Mouse (Mus musculus) CD4-positive, CD25-positive, alpha-beta regulatory T cell (primary cell): ENCODE results near the gene Hist1h3c. TPM values are rescaled to one million over a fixed set of nuclear protein-coding genes. Genes with fewer than 3 reads are reported as not detected.

Experiments
- polyA plus RNA-seq: library from polyadenylated mRNA; unstranded; fragments of 100-300 nt; shearing (Covaris generic); gene quantifications from one replicate; pipeline ENCODE4 v1.2.1, GENCODE M21; 2017

Gene Hist1h3c
- polyA plus RNA-seq, result 0.38 TPM

DNA sequence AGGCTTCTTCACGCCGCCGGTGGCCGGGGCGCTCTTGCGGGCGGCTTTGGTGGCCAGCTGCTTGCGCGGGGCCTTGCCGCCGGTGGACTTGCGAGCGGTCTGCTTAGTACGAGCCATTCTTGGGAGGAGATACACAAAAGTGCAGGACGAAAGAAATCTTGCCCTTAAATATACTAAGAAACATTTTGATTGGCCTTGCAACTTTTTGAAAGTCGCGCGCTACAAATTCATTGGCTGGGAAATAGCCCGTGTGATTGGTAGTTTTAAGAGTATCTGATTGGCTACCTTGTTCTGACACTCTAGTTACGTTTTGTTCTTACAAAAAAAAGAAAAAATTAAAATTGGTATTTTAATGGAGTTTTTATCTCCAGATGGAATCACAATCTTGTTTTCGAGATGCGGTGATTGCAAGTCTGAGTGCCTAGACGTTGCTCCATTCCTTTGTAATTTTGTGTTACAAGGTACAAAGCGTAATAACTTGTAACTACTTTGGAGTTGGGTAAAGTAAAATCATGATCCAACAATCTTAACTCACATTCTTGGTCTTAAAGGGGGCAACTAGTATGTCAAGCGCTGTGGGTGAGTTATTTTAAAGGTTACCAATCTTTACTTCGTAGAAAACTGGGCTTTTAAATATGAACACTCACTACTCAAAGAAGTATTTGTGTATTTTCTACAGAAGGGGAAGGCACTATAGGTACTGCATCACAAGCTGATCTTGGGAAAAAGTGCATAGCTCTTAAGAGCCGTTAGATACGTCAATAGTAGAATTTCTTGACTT is at the start of gene Hist1h3c:
Gene Hist1h3c, minus strand, starts transcription at position 222 of the 781 bp plus-strand sequence.

DNA sequence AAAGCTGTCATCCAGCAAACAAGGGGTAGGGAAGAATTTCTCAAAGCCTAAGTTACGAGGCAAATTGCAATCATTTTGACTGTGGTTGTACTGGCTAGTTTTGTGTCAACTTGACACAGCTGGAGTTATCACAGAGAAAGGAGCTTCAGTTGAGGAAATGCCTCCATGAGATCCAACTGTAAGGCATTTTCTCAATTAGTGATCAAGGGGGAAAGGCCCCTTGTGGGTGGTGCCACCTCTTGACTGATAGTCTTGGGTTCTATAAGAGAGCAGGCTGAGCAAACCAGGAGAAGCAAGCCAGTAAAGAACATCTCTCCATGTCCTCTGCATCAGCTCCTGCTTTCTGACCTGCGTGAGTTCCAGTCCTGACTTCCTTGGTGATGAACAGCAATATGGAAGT is 24.2 kb upstream of the Hist1h3c start, which contains the start of gene Trim38:
Gene Trim38, plus strand, starts transcription at position 301 of the 400 bp plus-strand sequence.

DNA sequence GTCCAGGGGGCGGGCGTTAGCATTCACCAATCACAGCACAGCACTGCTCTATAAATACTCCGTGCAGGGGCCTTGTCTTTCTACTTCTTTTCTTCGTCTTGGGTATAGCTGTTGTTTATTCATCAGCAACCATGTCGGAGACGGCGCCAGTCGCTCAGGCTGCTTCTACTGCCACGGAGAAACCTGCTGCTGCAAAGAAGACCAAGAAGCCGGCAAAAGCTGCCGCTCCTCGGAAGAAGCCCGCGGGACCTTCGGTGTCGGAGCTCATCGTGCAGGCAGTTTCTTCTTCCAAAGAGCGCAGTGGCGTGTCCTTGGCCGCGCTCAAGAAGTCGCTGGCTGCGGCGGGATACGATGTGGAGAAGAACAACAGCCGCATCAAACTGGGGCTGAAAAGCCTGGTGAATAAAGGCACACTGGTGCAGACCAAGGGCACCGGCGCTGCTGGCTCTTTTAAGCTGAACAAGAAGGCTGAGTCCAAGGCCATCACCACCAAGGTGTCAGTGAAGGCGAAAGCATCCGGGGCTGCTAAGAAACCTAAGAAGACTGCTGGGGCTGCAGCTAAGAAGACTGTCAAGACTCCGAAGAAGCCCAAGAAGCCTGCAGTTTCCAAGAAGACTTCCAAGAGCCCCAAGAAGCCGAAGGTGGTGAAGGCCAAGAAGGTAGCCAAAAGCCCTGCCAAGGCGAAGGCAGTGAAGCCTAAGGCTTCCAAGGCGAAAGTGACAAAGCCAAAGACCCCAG is 18.4 kb upstream of the Hist1h3c start, which contains the start of gene Hist1h1a:
Gene Hist1h1a, plus strand, starts transcription at position 81 of the 738 bp plus-strand sequence.

GRCm38 (mm10) chr13:23761871-23762821 is 16.7 kb upstream of the Hist1h3c start, which contains the start of gene Hist1h3a:
Gene Hist1h3a (minus strand): TSS chr13:23762386.

GRCm38 (mm10) chr13:23760972-23761864 is 15.8 kb upstream of the Hist1h3c start, which contains the start of gene Hist1h4a:
Gene Hist1h4a (minus strand): TSS chr13:23761230.

DNA sequence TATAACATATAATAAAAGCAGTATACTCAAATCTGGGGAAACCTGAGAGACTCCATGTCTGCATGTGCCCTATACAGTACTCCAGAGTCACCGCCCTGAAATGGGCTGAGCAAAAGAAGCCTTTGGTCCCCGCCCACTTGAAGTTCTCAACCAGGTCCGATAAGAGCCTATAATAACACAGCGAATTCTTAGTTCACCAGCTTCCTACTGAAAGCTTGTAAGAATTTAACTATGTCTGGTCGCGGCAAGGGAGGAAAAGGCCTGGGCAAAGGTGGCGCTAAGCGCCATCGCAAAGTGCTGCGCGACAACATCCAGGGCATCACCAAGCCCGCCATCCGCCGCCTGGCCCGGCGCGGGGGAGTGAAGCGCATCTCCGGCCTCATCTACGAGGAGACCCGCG is 11.4 kb upstream of the Hist1h3c start, which contains the start of gene Hist1h4b:
Gene Hist1h4b, plus strand, starts transcription at position 224 of the 400 bp plus-strand sequence.

DNA sequence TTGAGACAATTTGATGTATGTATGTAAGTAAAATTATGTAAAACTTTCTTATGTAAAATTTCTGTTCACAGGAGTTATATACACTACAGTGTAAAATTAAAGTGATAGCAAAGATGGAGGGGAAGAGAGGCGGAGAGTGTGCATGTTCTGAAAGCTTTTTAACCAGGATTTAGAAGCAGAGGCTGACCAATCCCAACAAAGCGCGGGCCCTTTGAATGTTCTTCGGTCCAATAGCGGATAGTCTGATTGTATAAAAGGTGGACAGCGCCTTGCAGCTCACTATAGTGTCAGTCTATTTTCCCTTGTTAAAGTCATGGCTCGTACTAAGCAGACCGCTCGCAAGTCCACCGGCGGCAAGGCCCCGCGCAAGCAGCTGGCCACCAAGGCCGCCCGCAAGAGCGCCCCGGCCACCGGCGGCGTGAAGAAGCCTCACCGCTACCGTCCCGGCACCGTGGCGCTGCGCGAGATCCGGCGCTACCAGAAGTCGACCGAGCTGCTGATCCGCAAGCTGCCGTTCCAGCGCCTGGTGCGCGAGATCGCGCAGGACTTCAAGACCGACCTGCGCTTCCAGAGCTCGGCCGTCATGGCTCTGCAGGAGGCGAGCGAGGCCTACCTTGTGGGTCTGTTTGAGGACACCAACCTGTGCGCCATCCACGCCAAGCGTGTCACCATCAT is 6.8 kb upstream of the Hist1h3c start, which contains the start of gene Hist1h3b:
Gene Hist1h3b, plus strand, starts transcription at position 201 of the 675 bp plus-strand sequence.

DNA sequence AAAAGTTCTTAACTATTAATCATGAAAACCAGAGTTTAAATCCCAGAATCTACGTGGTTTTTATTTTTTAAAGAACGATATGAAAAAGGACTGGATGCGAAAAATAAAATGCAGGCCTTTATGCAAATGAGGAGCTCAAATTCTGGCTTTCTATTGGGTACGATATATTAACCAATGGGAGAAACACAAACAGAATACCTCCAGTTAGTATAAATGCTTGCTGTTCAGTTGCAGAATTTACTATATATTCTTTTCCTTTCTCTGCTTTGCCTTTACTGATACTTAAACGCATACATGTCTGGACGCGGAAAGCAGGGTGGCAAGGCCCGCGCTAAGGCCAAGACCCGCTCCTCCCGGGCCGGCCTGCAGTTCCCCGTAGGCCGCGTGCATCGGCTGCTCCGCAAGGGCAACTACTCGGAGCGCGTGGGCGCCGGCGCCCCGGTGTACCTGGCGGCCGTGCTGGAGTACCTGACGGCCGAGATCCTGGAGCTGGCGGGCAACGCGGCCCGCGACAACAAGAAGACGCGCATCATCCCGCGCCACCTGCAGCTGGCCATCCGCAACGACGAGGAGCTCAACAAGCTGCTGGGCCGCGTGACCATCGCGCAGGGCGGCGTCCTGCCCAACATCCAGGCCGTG is 5.6 kb upstream of the Hist1h3c start, which contains the start of gene Hist1h2ab:
Gene Hist1h2ab, plus strand, starts transcription at position 288 of the 639 bp plus-strand sequence.

GRCm38 (mm10) chr13:23746201-23747080 is 1.0 kb upstream of the Hist1h3c start, which contains the start of gene Hist1h2bb:
Gene Hist1h2bb (plus strand): TSS chr13:23746734.

DNA sequence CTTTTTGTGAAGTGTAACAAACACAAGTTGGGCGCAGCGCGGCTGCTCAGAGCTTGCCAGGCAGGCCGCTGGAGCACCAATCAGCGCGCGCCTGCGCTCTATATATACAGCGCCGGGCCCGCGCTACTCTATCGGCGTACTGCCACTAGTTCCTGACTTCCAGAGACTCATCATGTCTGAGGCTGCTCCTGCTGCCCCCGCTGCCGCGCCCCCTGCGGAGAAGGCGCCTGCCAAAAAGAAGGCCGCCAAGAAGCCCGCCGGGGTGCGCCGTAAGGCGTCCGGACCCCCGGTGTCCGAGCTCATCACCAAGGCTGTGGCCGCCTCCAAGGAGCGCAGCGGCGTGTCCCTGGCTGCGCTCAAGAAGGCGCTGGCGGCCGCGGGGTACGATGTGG is 6.7 kb downstream of the Hist1h3c start, which contains the start of gene Hist1h1c:
Gene Hist1h1c, plus strand, starts transcription at position 132 of the 392 bp plus-strand sequence.

DNA sequence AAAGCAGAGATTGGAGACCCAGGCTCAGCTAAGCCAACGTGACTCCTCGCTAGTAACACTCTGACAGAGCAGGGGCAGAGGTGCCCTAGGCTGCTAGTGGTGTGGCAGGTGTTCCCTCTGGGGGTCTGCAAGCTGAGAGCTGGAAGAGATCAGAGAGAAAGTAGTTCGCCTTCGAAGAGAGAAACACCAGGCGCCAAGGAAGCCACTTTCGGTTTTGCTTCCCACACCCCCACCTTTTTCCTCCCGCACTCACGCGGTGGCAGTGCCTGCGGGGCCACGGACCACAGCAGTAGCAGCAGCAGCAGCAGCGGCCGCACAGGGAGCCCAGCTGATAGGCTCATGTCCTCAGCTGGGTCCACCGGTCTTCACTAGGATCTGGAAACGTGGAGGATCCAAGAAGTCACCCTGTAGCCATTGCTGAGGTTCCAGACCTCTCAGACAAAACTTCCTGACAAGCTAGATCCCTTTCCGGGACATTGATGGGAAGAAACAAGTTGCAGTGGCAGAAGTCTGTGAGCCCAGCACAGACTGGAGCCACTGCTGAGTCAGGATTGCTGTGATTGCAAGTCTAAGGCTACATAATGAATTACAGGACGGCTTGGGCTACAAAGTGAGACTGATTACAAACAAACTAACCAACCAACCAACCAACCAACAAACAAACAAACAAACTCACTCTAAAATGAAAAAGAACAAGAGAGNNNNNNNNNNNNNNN is 34.9 kb downstream of the Hist1h3c start, which contains the start of gene Hfe:
Gene Hfe, minus strand, starts transcription at position 481 of the 716 bp plus-strand sequence.

GRCm38 (mm10) chr13:23698300-23698693 is 47.1 kb downstream of the Hist1h3c start, which contains the start of gene Hist1h4c:
Gene Hist1h4c (minus strand): TSS chr13:23698454.

DNA sequence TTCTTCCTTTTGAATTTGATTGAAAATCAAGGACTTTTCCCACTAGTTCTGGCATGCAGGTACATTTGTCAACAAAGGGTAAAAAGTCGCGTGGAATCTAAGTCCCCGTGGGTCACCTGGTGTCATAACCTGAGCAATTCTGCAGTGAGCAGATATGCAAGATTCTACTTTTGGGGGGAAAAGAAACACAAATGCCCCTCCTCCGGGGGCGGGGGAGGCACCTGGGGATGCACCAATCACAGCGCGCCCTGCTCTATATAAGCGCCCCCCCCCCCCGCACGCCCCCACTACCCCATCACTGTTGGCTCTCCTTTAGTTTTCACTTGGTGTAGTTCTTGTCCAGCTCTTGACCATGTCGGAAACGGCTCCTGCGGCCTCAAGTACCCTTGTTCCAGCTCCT is 49.9 kb downstream of the Hist1h3c start, which contains the start of gene Hist1h1t:
Gene Hist1h1t, plus strand, starts transcription at position 301 of the 400 bp plus-strand sequence.

